Mouse (Mus musculus): ENCODE results near the gene Cox17. TPM values are rescaled to one million over a fixed set of nuclear protein-coding genes. Genes with fewer than 3 reads are reported as not detected.

Gene Cox17
- polyA plus RNA-seq, 1 experiment from 2014 or later, result 140 TPM

DNA sequence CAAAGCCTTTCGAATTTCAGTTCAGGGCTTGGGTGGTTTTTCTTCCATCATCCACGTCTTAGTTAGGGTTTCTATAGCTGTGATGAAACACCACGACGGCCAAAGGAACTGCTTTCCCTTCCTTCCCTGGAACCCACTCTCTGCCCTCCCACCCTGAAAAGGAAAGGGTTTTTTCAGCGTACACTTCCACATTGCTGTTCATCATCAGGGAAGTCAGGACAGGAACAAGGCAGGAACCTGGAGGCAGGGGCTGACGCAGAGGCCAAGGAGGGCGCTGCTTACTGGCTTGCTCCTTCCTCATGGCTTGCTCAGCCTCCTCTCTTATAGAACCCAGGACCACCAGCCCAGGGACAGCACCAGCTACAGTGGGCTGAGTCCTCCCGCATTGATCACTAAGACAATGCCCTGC is 30.1 kb downstream of the Cox17 start:
- peak overlapping the region; percentile 44 for H3K4me3 ChIP-seq
- DNase-seq (ENCODE audit: low spot score), result no peak
- H3K27me3 ChIP-seq (ENCODE audit: low read depth, poor library complexity, severe bottlenecking), result no peaks in the 10 kb centered on the region
- H3K4me1 ChIP-seq, result peaks cover 15% of the 10 kb centered on the region
- WGBS, result 68% methylated on average over 8 of the region's 8 CpGs
- H3K9me3 ChIP-seq (replicated peaks), result no peaks in the 10 kb centered on the region
- H3K27ac ChIP-seq (replicated peaks), result peak overlapping the region; percentile 82
- H3K36me3 ChIP-seq, result no peaks in the 10 kb centered on the region

DNA sequence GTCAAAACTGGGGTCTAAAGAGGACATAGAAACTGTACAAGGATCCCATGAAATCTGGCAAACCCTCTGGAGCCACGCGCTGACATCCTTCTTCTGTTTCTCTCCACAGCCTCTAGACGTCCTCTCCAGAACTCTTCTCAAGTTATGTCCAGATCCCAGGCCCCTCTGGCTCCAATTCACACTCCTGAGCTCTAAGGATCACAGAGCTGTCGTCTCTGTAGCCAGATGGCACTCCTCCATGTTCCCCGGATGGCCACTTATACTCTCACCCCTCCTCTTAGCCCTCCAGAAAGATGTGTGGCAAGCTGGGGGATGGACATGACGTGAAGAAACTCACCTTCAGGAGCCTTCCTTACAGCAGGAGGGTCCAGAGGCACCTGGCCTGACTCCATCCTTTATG is 30.8 kb downstream of the Cox17 start:
- Histone ChIP-seq H3K4me1 (peaks cover 15% of the 10 kb centered on the region), H3K36me3 (no peaks in the 10 kb centered on the region), H3K9me3 (replicated peaks) (no peaks in the 10 kb centered on the region), H3K4me3 (no peak overlapping the region), H3K27ac (replicated peaks) (no peak overlapping the region), H3K27me3 (ENCODE audit: low read depth, poor library complexity, severe bottlenecking) (no peaks in the 10 kb centered on the region)
- no peak for DNase-seq (ENCODE audit: low spot score)
- 84% methylated on average over 6 of the region's 6 CpGs for WGBS

DNA sequence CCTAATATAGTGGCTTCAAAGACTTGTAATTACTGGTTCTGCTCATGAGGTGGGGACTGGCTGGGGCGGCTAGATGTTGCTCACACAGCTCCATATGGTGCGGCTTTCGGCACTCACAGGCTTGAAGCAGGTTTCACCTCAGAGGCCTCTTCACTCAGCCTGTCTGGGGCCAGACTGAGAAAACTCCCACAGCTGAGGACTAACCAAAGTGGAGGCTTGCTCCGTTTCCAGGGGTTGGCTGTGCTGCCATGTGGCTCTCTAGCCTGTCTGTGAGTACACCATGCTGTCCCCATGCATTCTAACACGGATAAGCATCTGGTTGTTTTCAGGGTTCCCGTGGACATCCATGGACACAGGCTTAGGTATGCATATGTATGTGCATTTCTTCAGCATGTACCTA is 31.8 kb downstream of the Cox17 start:
- H3K9me3 ChIP-seq (replicated peaks), result no peaks in the 10 kb centered on the region
- H3K27me3 ChIP-seq (ENCODE audit: low read depth, poor library complexity, severe bottlenecking), result no peaks in the 10 kb centered on the region
- 86% methylated on average over 6 of the region's 6 CpGs for WGBS
- peaks cover 15% of the 10 kb centered on the region for H3K4me1 ChIP-seq
- H3K36me3 ChIP-seq, result no peaks in the 10 kb centered on the region
- H3K4me3 ChIP-seq, result no peak overlapping the region
- DNase-seq (ENCODE audit: low spot score), result no peak
- H3K27ac ChIP-seq (replicated peaks), result no peak overlapping the region

DNA sequence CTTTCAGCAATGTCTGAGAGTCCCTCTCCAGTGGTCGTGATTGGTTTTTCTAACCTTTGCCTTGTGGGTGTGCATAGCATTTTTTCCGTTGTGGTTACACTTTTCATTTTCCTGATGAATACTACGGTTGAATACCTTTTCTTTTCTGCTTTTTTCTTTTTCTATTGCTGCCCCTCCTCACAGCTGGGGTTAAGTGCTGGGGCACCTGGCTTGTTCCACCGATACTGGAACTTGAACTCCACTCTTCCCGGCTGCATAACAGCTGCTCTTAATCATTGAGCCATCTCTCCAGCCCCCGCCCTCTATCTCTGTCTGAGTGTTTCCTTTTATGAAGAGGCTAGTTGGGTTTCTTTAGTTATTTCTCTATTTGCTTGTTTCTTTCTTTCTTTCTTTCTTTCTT is 32.3 kb downstream of the Cox17 start:
- H3K4me1 ChIP-seq, result peaks cover 15% of the 10 kb centered on the region
- 74% methylated on average over 6 of the region's 6 CpGs for WGBS
- DNase-seq (ENCODE audit: low spot score), result no peak

DNA sequence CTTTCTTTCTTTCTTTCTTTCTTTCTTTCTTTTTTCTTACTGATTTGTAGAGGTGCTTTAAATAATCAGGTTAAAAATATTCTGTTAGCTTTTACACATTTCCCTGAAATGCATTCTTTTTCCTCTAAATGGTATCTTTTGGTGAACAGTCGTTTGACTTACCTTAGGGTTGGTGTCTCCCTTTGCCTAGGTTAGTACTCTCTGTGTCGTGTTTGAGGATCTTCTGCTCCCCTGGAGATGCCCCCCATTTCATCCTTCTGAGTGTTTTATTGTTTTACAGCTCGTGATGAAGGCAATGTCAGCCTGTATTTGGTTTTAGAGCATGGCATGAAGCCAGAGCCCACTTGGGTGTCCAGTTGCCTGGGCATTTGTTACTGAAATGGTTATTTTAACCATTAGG is 32.7 kb downstream of the Cox17 start:
- no peak for DNase-seq (ENCODE audit: low spot score)
- Histone ChIP-seq H3K4me1 (peaks cover 15% of the 10 kb centered on the region), H3K27ac (replicated peaks) (no peak overlapping the region), H3K36me3 (no peaks in the 10 kb centered on the region), H3K9me3 (replicated peaks) (no peaks in the 10 kb centered on the region), H3K4me3 (no peak overlapping the region), H3K27me3 (ENCODE audit: low read depth, poor library complexity, severe bottlenecking) (no peaks in the 10 kb centered on the region)
- WGBS, result 68% methylated on average over 3 of the region's 3 CpGs

More for the DNA sequence above, 32.3 kb downstream of the Cox17 start:
- Histone ChIP-seq H3K27me3 (ENCODE audit: low read depth, poor library complexity, severe bottlenecking) (no peaks in the 10 kb centered on the region), H3K27ac (replicated peaks) (no peak overlapping the region), H3K4me3 (no peak overlapping the region), H3K36me3 (no peaks in the 10 kb centered on the region), H3K9me3 (replicated peaks) (no peaks in the 10 kb centered on the region)

DNA sequence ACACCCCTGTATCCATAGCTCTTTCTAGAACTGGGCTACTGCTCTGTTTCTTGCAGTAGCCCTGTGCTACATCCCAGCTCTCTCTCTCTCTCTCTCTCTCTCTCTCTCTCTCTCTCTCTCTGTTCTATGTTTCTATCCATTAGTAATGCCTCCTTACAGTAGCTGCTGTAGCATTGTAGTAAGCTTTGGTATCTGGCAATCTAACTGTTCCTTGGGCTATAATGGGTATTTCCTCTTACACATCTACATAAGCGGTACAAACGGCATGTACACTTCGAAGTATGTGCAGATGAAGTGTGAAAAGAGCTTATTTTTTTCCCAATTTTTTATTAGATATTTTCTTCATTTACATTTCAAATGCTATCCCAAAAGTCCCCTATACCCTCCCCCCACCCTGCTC is 33.1 kb downstream of the Cox17 start:
- Histone ChIP-seq H3K4me1 (peaks cover 15% of the 10 kb centered on the region), H3K27me3 (ENCODE audit: low read depth, poor library complexity, severe bottlenecking) (no peaks in the 10 kb centered on the region), H3K9me3 (replicated peaks) (no peaks in the 10 kb centered on the region), H3K36me3 (no peaks in the 10 kb centered on the region), H3K4me3 (no peak overlapping the region), H3K27ac (replicated peaks) (no peak overlapping the region)
- DNase-seq (ENCODE audit: low spot score), result no peak
- 91% methylated on average over 3 of the region's 3 CpGs for WGBS

DNA sequence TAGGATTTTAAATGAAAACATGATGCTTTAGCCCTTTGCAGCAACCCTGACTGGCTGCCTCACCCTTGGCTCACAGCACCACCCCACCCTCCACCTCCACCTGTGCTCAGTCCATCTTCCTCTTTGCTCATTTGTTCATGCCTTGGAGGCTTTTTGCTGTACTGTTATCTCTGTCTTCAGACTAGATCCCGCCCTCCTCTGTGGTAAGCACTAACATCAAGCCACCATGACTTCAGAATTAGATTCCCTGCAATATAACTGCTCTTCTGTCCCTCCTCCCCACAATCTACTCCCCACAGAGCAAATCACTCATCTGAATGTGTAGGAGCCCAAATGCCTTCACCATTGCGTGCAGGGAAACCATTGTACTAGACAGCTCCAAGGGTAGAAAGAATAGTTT is 36.9 kb downstream of the Cox17 start:
- no peak overlapping the region for H3K27ac ChIP-seq (replicated peaks)
- no peak overlapping the region for H3K4me3 ChIP-seq
- no peaks in the 10 kb centered on the region for H3K4me1 ChIP-seq
- DNase-seq (ENCODE audit: low spot score), result no peak
- H3K9me3 ChIP-seq (replicated peaks), result no peaks in the 10 kb centered on the region
- 92% methylated on average over 2 of the region's 2 CpGs for WGBS
- no peaks in the 10 kb centered on the region for H3K27me3 ChIP-seq (ENCODE audit: low read depth, poor library complexity, severe bottlenecking)
- H3K36me3 ChIP-seq, result no peaks in the 10 kb centered on the region

DNA sequence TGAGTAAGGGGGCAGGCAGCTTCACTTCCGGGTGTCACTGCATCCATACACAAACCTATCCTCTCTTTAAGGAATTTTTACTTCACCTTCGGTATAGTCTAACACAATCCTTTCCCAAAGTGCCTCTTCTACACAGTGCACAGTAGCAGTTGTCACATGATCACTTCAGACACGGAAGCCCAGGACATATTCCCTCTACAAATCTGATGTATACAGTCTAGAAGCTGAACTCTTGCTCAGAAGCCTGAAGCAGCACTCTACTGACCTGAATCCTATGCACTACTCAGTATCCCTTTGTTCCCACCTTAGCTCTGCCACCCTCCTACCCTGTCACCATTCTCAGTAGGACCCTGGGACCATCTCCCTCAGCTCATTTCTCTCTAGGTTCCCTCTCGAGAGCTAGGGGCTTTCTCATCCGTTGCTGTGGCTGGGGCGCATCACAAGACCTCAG is 38.4 kb downstream of the Cox17 start:
- 89% methylated on average over 6 of the region's 6 CpGs for WGBS
- no peak overlapping the region for H3K27ac ChIP-seq (replicated peaks)
- no peaks in the 10 kb centered on the region for H3K9me3 ChIP-seq (replicated peaks)
- no peak overlapping the region for H3K4me3 ChIP-seq
- no peaks in the 10 kb centered on the region for H3K27me3 ChIP-seq (ENCODE audit: low read depth, poor library complexity, severe bottlenecking)
- no peaks in the 10 kb centered on the region for H3K36me3 ChIP-seq
- no peaks in the 10 kb centered on the region for H3K4me1 ChIP-seq
- no peak for DNase-seq (ENCODE audit: low spot score)

DNA sequence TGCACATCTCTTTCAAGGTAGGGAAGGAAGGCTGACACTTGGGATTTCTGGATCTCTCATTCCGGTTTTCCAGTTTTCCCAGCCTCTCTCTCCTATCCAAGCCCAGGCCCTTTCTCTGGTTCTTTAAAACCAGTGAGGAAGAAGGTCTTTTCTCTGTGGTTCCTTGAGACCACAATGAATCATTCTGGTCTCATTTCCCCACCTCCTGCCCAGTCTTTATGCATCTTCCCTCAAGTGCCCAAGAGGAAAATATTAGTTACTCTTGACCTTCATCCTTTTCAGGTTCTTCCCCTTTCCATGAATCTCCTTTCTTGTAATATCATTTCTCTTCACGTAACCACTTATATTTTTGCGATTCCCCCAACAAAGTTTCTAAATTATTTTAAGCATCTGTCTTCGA is 38.9 kb downstream of the Cox17 start:
- Histone ChIP-seq H3K4me1 (no peaks in the 10 kb centered on the region), H3K9me3 (replicated peaks) (no peaks in the 10 kb centered on the region), H3K4me3 (no peak overlapping the region), H3K27me3 (ENCODE audit: low read depth, poor library complexity, severe bottlenecking) (no peaks in the 10 kb centered on the region), H3K36me3 (no peaks in the 10 kb centered on the region), H3K27ac (replicated peaks) (no peak overlapping the region)
- DNase-seq (ENCODE audit: low spot score), result no peak
- 93% methylated on average over 4 of the region's 4 CpGs for WGBS

DNA sequence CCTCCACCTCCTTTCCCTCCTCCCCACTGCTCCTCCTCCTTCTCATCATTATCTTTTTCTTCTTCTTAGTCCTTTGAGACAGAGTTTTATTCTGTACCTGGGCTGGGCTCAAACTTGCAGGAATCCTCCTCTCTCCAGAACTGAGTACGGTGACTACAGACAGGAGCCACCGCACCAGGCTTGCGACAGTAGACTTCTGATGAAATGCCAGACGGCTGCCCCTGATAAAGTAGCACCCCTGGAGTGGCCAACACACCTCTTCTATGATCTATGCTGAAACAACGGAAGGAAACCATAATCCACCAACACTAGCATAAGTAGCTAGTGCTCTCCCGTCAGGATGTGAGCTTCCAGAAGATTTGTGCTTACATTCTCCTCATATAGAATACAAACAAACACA is 40.6 kb downstream of the Cox17 start:
- Histone ChIP-seq H3K4me3 (no peak overlapping the region), H3K27me3 (ENCODE audit: low read depth, poor library complexity, severe bottlenecking) (no peaks in the 10 kb centered on the region), H3K4me1 (no peaks in the 10 kb centered on the region), H3K27ac (replicated peaks) (no peak overlapping the region), H3K9me3 (replicated peaks) (no peaks in the 10 kb centered on the region), H3K36me3 (no peaks in the 10 kb centered on the region)
- DNase-seq (ENCODE audit: low spot score), result no peak
- 93% methylated on average over 6 of the region's 6 CpGs for WGBS

DNA sequence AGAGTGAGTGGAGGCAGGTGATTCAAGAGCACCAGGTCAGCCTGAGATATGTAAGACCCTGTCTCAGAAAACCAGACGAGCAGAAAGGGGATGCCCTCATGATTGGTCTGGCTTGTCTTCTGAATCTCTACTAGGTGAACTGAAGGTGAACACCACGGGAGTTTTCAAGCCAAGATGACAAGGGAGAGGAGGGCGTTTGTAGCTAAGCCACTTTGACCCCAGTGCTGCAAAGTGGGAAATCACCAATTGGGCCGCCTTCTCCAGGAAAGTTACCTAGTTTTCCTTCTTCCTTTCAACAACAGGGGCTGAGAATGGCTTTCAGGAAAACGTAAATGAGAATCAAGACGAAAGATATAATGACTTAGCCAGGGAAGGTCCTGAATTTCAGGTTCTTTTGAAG is 42.0 kb downstream of the Cox17 start:
- WGBS, result 77% methylated on average over 6 of the region's 6 CpGs
- H3K9me3 ChIP-seq (replicated peaks), result no peaks in the 10 kb centered on the region
- H3K4me3 ChIP-seq, result no peak overlapping the region
- no peak for DNase-seq (ENCODE audit: low spot score)
- no peak overlapping the region for H3K27ac ChIP-seq (replicated peaks)
- no peaks in the 10 kb centered on the region for H3K4me1 ChIP-seq
- H3K27me3 ChIP-seq (ENCODE audit: low read depth, poor library complexity, severe bottlenecking), result no peaks in the 10 kb centered on the region
- no peaks in the 10 kb centered on the region for H3K36me3 ChIP-seq

DNA sequence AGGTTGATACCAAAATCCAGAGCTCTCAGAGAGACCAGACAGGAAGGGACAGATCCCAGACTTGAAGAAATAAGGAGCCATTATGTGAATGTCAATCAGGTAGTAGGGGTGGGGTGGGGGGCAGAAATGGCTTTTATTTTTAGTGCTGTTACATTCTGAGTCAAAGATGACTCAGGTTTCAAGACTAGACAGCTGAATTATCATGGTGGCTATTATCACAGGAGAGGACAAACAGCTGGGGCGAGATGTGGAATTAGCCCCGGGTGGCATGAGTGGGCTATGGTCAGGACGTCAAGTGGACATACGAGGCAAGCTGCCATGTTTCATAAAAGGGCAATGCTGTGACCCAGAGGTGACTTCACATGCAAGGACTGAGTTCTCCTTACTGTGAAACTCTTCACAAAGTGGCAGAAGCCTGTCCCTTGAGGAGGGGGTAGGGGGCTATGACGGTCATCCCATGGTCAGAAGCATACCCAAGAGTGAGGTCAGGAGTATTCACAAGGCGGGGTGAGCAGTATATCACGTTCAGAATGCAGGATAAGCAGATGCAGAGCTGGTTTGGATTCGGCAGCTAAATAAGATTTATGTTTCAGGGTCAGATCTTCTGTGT is 42.6 kb downstream of the Cox17 start:
- whole genome bisulfite sequencing, result 86% methylated on average over 8 of the region's 8 CpGs
- no peak overlapping the region for H3K4me3 ChIP-seq
- H3K9me3 ChIP-seq (replicated peaks), result no peaks in the 10 kb centered on the region
- H3K36me3 ChIP-seq, result no peaks in the 10 kb centered on the region
- no peak overlapping the region for H3K27ac ChIP-seq (replicated peaks)
- no peaks in the 10 kb centered on the region for H3K4me1 ChIP-seq
- H3K27me3 ChIP-seq (ENCODE audit: low read depth, poor library complexity, severe bottlenecking), result no peaks in the 10 kb centered on the region
- no peak for DNase-seq (ENCODE audit: low spot score)

DNA sequence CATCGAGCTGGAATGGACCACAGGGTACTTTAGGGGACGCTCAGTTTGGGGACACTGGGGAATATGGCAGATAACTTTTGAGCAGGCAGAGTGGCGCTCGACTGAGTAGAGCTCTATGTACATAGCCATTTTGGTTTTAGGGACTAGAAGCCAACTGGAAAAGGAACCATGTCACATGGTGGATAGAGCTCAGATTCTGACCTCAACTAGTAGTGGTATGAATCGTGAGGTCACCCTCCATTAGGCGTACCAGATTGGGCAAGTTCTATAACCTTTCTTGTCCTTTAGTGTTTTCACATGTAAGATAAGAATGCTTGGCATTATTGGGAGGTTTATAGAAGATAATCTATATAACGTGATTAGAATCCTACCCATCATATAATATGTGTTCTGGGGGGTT is 43.5 kb downstream of the Cox17 start:
- WGBS, result 92% methylated on average over 7 of the region's 7 CpGs
- Histone ChIP-seq H3K27me3 (ENCODE audit: low read depth, poor library complexity, severe bottlenecking) (no peaks in the 10 kb centered on the region), H3K4me3 (no peak overlapping the region), H3K27ac (replicated peaks) (no peak overlapping the region), H3K4me1 (no peaks in the 10 kb centered on the region), H3K36me3 (no peaks in the 10 kb centered on the region), H3K9me3 (replicated peaks) (no peaks in the 10 kb centered on the region)
- no peak for DNase-seq (ENCODE audit: low spot score)
